Mouse (Mus musculus): ENCODE measurements around the gene Catsper2.
"Not testable (repeated sequence)": the region's sequence is repeated elsewhere in the genome, so short reads cannot be mapped to it uniquely, and the experiment has no call there.

The Catsper2 gene

GRCm38 (mm10) chr2:121425890-121426289, 12.3 kb upstream of the Catsper2 start:
- no peak for DNase-seq

- DNase-seq, result no peak
Measured at GRCm38 (mm10) chr2:121423166-121423565, 9.6 kb upstream of the Catsper2 start.

DNA sequence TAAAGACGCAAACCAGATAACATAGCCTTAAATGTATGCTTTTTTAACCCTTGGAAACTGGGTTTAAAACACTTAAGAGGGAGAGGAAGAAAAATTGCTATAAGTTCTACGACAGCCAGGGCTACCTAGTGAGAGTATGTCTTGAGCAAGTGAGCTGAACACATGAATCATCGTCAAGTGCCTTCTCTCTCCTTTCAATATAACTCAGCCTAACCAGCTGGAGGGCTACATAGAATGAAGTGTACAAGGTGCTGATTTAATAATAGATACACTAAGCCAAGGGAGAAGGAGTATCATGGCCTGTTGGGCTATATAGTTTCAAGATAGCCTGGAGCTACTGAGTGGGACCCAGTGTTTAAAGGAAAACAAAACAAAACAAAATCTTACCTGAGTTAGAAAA, 4.9 kb upstream of the Catsper2 start:
- no peak for DNase-seq

DNA sequence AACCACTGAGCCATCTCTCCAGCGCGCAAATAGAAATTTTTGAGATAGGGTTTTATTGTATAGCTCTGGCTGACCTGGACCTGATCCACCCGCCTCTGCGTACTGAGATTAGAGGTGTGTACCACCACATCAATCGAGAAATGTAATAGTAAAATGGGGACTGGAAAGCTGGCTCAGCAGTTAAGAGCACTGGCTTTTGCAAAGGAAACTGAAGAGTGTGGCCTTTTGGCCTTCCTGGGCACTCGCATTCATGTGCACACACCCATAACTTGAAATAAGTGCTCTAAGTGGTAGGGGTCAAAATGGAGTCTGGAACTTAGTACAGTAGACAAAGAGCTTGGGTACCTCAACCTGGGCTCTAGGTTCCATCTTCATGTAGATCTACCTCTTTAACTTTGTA, 2.8 kb upstream of the Catsper2 start:
- no peak for DNase-seq

- no peak for DNase-seq
Measured at GRCm38 (mm10) chr2:121415591-121415990, 2.0 kb upstream of the Catsper2 start.

DNA sequence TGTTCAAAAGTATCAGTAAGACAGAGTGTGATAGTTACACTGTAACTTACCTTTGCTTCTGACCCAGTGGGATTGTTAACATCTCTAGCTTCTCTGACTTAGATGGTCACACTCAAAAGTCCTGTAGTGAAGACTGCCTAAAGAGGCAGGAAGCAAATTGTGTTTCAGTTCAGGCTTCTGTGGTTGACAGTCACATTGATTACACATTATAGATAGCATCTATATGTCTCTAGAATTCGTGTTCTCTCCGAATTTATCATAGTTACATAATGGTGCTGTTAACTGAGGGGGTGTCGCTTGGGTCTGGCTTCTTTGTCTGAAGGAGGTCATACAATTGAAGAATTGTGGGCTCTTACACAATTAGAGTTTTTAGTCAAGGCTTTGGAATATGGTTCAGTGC, 1.5 kb upstream of the Catsper2 start:
- no peak for DNase-seq

- DNase-seq, result no peak
Measured at GRCm38 (mm10) chr2:121414139-121414685, 620 bp upstream of the Catsper2 start.

GRCm38 (mm10) chr2:121412843-121413386, 677 bp downstream of the Catsper2 start:
- DNase-seq, result no peak

DNA sequence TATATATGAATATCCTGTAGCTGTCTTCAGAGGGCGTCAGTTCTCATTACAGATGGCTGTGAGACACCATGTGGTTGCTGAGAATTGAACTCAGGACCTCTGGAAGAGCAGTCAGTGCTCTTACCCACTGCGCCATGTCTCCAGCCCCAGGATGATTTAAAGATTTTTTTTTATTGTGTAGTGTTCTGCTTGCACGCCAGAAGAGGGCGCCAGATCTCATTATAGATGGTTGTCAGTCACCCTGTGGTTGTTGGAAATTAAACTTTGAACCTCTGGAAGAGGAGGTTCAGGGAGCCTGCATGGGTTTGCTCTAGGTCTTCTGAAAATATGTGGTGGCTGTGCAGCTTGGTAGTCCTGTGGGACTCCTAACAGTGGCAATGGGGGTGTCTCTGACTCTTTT, 5.4 kb downstream of the Catsper2 start:
- DNase-seq, result no peak

DNA sequence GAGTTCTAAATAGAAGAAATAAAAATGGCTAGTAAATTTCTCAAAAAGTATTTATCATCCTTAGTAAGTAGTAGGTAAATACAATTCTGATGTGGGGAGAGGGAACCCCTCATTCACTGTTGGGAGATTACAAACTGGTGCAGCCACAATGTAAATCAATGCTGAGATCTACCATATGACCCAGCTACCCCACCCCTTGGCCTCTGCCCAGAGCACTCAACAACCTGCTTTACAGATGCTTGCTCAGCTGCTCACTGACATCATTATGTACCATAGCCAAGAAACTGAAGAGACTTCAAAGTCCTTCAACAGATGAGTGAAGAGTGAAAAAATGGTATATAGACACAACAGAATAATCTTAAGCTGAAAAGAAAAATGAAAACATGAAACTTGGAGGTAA, 10.3 kb downstream of the Catsper2 start:
- no peak for DNase-seq

DNA sequence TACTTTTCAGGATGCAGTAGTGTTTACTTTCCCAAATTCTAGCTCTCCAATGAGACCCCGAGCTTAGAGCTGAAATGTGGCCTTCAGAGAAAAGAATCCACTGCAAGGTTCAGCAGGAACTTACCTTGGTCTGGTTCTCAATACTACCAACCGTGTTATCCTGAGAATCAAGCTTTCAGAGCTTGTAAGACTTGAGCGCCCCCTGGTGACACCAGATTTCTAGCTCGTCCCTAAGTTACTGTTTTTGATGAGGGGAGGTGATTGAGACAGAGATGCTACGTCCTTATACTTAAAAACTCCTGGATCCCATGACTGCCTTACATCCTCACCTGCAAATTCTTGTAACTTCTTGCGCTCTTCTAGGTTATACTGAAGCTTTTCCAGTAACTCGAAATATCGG, 17.0 kb downstream of the Catsper2 start:
- DNase-seq, result peak; percentile 67

- not testable (repeated sequence) for DNase-seq
Measured at GRCm38 (mm10) chr2:121386961-121387575, 26.5 kb downstream of the Catsper2 start, which contains the start of gene Strc. Gene Strc (minus strand): TSS chr2:121387168.

GRCm38 (mm10) chr2:121374766-121375165, 38.8 kb downstream of the Catsper2 start:
- no peak for DNase-seq

DNA sequence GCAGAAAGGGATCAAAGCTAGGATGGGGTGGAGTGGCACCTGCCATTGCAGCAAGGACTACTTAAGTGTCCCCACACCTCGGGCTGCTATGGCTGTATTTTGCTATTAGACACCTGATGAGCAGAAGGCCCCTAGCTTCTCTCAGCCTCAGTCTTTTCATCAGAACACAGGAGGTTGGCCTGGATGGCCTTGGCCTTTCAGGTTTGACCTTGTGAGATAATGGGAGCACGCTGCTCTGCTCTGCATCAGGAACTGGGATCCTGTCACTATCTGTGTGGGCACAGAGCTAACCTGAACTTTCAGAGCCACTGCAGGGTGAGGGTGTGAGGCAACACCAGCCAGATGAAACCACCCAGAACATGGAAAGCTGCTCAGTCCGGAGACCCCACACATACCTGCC, 41.3 kb downstream of the Catsper2 start:
- no peak for DNase-seq

GRCm38 (mm10) chr2:121370921-121371320, 42.7 kb downstream of the Catsper2 start:
- DNase-seq, result no peak

DNA sequence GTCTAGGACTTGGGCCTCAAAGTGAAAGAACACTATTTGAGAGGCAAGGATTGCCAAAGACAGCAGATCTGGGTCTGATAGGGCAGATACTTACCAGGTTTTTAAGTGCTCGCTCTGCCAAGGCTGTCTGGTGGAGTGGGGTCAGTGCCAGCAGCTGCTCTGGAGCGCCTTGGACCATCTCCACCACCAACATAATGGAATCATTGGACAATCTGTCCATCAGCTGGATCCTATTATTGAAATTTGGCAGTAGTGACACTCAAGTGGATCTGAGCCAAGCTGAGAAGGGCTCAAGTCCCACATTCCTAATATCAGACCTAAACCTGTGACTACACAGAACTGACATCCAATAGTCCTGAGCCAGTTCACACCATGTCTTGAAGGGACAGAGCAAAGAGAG, 44.8 kb downstream of the Catsper2 start:
- DNase-seq, result no peak

DNA sequence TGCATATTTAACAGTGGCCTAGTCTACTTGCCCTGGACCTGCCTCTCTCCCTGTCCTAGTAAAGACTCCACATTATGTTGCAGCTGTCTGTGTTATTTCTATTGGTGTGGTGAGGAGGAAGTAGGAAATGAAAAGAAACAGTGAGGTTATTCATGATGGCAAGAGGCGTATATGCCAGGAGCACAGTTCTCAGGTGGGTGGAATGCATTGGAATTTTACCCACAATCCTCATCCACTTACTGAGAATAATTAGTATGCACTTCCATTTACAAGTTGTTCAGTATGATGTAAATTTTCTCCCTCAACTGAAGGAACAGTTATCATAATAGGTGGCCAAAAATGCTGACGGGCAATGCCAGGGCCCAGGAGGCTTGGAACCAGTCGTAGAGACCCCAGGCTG, 49.9 kb downstream of the Catsper2 start:
- no peak for DNase-seq

DNA sequence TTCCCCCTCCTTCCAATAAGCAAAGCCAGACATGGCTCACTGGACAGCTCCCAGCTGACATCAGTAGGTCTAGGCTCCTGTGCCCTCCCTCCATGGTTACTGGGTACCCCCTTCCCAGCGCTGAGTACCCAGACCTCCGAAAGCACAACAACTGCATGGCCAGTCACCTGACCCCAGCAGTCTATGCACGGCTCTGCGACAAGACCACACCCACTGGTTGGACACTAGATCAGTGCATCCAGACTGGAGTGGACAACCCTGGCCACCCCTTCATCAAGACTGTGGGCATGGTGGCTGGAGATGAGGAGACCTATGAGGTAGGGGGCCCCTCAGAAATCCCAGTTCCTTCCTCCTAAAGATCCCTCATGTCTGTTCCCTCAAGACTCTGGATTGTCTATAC, 54.1 kb downstream of the Catsper2 start:
- no peak for DNase-seq

DNA sequence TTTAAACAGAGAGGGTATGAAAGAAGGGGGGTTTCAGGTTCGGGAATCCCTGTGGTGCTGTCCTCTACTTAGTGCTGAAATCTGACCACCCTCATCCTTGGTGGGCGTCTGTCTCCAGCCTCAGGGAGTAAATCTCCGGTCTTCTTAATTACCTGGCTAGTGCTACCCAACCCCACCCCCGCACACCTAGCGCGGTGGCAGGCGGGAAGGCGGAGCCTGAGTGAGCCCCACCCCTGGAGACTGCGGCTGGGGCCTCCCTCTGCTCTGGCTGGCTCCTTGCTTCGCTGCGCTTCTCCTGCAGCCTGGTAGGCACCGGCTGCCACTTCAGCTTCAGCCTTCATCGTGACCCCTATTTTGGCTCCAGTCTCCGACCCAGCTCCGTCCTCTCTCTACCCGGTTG, 55.2 kb downstream of the Catsper2 start:
- DNase-seq, result peak; percentile 87

DNA sequence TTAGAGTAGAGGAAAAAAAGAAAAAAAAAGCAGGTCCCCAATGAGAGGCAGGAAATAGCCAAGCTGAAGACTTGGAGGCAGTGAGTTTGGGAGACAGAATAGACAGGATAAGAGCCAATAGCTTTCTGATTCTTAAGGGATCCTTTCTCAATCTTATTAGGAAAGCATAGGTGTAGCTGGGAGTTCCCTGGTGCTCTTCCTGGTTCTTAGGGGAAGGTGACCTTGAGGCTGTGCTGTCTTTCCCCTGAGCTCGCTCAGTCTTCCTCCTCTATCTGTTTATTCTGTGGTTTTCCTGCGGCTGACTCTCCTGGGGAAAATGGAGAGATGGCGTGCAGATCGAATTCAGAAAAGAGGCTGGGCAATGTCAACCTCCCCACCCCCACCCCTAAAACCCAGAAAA, 55.6 kb downstream of the Catsper2 start:
- no peak for DNase-seq

- no peak for DNase-seq
Measured at GRCm38 (mm10) chr2:121357494-121357893, 56.1 kb downstream of the Catsper2 start, which contains the start of gene Ckmt1. Gene Ckmt1 (plus strand): TSS chr2:121357714.

DNA sequence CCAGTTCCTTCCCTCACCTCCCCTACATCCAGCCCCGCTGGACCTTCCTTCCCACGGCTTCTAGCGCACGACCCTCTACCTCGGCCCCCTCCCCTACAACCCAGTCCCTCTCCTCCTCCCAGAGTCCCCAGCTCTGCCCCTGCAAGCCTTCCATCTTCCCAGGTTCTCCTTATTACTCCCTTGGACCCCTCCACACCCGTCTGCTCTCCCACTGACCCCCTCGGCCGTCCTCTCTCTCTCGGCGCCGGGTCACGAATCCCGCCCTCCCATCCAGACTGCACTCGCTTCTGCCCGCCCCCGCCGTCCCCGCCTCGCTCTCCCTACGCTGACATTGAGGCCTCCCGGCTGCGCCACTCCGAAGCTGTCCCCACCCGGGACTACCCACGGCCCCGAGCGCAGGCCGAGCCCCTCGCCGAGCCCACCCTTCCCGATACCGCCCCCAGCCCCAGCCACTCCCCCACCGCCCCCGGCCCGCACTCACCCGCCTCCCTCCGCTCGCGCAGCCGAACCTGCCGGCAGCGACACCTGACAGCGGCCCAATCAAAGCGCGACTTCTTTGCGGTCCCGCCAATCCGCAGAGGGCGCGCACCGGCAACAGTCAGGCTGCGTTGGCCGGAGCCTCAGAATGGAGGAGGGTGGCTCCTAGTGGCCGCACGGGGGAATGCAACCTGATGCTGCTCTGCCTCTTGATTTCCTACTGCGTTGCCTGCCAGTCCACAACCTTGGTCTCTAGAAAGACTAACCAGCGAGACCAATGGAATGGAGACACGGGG, 58.6 kb downstream of the Catsper2 start, which contains the start of gene Ppip5k1:
Ppip5k1 (minus strand) TSS at position 577 of the 773 bp plus-strand sequence.
- peak; percentile 99 for DNase-seq

DNA sequence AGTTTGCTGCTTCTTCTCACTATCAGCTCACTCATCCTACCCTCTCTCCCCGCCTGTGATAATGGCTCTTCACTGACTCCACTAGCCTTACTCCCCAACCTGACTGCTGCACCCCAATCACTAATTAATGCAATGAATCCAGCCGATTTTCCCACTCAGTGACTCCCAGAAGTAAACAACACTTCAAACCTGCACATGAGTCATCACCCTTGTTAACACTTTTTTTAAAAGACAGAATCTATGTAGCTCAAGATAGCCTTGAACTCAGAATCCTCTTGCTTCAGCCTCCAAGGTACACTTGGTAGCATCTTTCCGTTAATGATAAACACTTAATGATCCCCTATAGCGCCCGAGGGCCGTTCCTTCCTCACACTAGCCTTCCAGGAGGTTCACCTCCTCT, 59.2 kb downstream of the Catsper2 start:
- no peak for DNase-seq

DNA sequence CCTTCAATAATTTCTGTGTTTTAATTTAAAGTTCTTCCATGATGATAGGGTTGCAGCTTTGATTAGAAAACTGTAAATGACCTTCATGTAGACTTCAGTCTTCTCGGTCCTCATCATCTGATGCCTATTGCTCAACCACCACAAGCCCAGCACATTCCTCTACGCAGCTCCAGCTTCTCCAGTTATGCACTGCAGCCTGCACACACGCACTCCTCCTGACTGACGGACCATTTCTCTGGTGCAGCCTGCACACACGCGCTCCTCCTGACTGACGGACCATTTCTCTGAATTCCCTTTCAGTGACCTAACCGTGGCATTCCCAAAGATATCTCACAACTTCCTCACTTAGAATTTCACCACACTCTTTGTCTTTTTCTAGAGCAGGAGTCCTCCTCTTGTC, 60.4 kb downstream of the Catsper2 start:
- no peak for DNase-seq

Data from right cerebral cortex, postnatal 25 days (tissue).